ENCODE assay signal across 28 mouse cellular contexts in genomic region chr8:128445596-128445995, GRCm38 (mm10).
DNase-seq lines count a peak whose midpoint lies in the region; ATAC-seq and TF ChIP-seq lines count a peak whose summit lies in the region.
"Had no signal": no experiment of that assay in that cellular context is flagged by ENCODE, and none has a peak within 500 bp of the region (broad histone marks: within the 10 kb centered on the region; RNA-seq: fewer than 3 reads in every experiment).

No protein-coding gene starts in this region.

- peak overlapping the region; percentile 35; the same call in 1 of the 2 replicates for H3K9ac ChIP-seq in hindbrain, embryonic 13.5 days
- H3K9ac ChIP-seq in hindbrain, embryonic 11.5 days (ENCODE audit: low read depth, low read length), result no peak overlapping the region
- no peak overlapping the region for H3K9ac ChIP-seq in lung, embryonic 16.5 days (ENCODE audit: low read length)
- H3K9ac ChIP-seq: embryonic facial prominence, embryonic 15.5 days; forebrain, embryonic 15.5 days; heart, embryonic 15.5 days; limb, embryonic 12.5 days; liver, postnatal 0 days; midbrain, embryonic 15.5 days had no signal

- no peak overlapping the region for H3K4me2 ChIP-seq in hindbrain, embryonic 13.5 days
- H3K4me2 ChIP-seq in hindbrain, embryonic 11.5 days (replicated peaks; ENCODE audit: low read depth, low read length), result no peak overlapping the region
- H3K4me2 ChIP-seq in lung, embryonic 16.5 days (ENCODE audit: low read depth, low read length), result no peak overlapping the region
- H3K4me2 ChIP-seq: embryonic facial prominence, embryonic 15.5 days; forebrain, embryonic 15.5 days; heart, embryonic 15.5 days; limb, embryonic 12.5 days; liver, embryonic 11.5 days; midbrain, embryonic 15.5 days had no signal

- in situ Hi-C loops in Patski (cut with MboI; ENCODE audit: low pct_unique_long_range_greater_than_20kb), result no loop called here

- no peaks in the 10 kb centered on the region for H3K27me3 ChIP-seq in hindbrain, embryonic 13.5 days
- no peaks in the 10 kb centered on the region for H3K27me3 ChIP-seq in hindbrain, embryonic 11.5 days (ENCODE audit: control insufficient read depth, insufficient read depth, low read length)
- no peaks in the 10 kb centered on the region for H3K27me3 ChIP-seq in lung, embryonic 16.5 days (ENCODE audit: control insufficient read depth, insufficient read depth, low read depth, low read length)
- no peaks in the 10 kb centered on the region for H3K27me3 ChIP-seq in Patski
- H3K27me3 ChIP-seq in limb, embryonic 10.5 days (ENCODE audit: low read depth, poor library complexity, severe bottlenecking), result no peaks in the 10 kb centered on the region
- H3K27me3 ChIP-seq: embryonic facial prominence, embryonic 15.5 days; forebrain, embryonic 15.5 days; heart, embryonic 15.5 days; limb, embryonic 12.5 days; midbrain, embryonic 15.5 days had no signal

- H3K9me3 ChIP-seq in hindbrain, embryonic 13.5 days, result no peaks in the 10 kb centered on the region
- H3K9me3 ChIP-seq in hindbrain, embryonic 11.5 days (ENCODE audit: control insufficient read depth, low read length), result no peaks in the 10 kb centered on the region
- H3K9me3 ChIP-seq in lung, embryonic 16.5 days (ENCODE audit: control insufficient read depth, low read length), result no peaks in the 10 kb centered on the region
- H3K9me3 ChIP-seq in limb, embryonic 10.5 days (replicated peaks), result no peaks in the 10 kb centered on the region
- H3K9me3 ChIP-seq: embryonic facial prominence, embryonic 15.5 days; forebrain, embryonic 15.5 days; heart, embryonic 15.5 days; limb, embryonic 12.5 days; midbrain, embryonic 15.5 days had no signal

- CTCF ChIA-PET in Patski (lab: Charles Lee), result interaction anchor here (1.0 to 1.4 kb wide), 2 partner anchors 9 to 18 kb away, joined by 3 read pairs; no protein-coding TSS in a partner anchor

- peaks cover 20% of the 10 kb centered on the region for H3K4me1 ChIP-seq in hindbrain, embryonic 13.5 days (replicated peaks)
- no peaks in the 10 kb centered on the region for H3K4me1 ChIP-seq in hindbrain, embryonic 11.5 days (replicated peaks; ENCODE audit: control insufficient read depth, insufficient read depth, low read length)
- H3K4me1 ChIP-seq in lung, embryonic 16.5 days (replicated peaks; ENCODE audit: control insufficient read depth, insufficient read depth, low read length), result peaks cover 11% of the 10 kb centered on the region
- H3K4me1 ChIP-seq in limb, embryonic 10.5 days, result peaks cover 39% of the 10 kb centered on the region

- POLR2A ChIA-PET in Patski (lab: Charles Lee), result interaction anchor here (0.6 kb wide), 1 partner anchor 15 kb away, joined by 4 read pairs; no protein-coding TSS in a partner anchor

- TF ChIP-seq CTCF in Patski (IDR thresholded peaks at IDR 0.05), result no peak

- peaks cover 4% of the 10 kb centered on the region; the same call in 1 of the 2 replicates for H3K36me3 ChIP-seq in hindbrain, embryonic 13.5 days
- no peaks in the 10 kb centered on the region for H3K36me3 ChIP-seq in hindbrain, embryonic 11.5 days (ENCODE audit: control insufficient read depth, insufficient read depth, low read length)
- peaks cover 13% of the 10 kb centered on the region for H3K36me3 ChIP-seq in lung, embryonic 16.5 days (ENCODE audit: control insufficient read depth, insufficient read depth, low read length)
- peaks cover 30% of the 10 kb centered on the region for H3K36me3 ChIP-seq in limb, embryonic 10.5 days
- H3K36me3 ChIP-seq: embryonic facial prominence, embryonic 15.5 days; limb, embryonic 12.5 days; midbrain, embryonic 15.5 days had no signal

- 29% methylated on average over 4 of the region's 4 CpGs for WGBS in hindbrain, embryonic 13.5 days
- WGBS in hindbrain, embryonic 11.5 days, result 34% methylated on average over 4 of the region's 4 CpGs
- WGBS in lung, embryonic 16.5 days, result 44% methylated on average over 4 of the region's 4 CpGs
- 60% methylated on average over 4 of the region's 4 CpGs for WGBS in limb, embryonic 10.5 days

- no peak for DNase-seq in hindbrain, embryonic 11.5 days (ENCODE audit: low spot score)
- no peak for DNase-seq in lung, postnatal 25 days (ENCODE audit: low spot score)
- DNase-seq in Patski (ENCODE audit: low read depth, low spot score), result no peak
- DNase-seq in limb, embryonic 10.5 days (ENCODE audit: low spot score), result no peak
- no peak for DNase-seq in urinary bladder, postnatal 36 days (ENCODE audit: low spot score in 2 of 2)
- DNase-seq: adrenal gland, adult 8-10 months; cerebellum, adult 18-20 months; cerebellum, postnatal 25 days; gastrocnemius, postnatal 25 days; heart, postnatal 4 days; kidney, adult 18-20 months; kidney, postnatal 14 days; layer of hippocampus, postnatal 36 days; liver, postnatal 0 days; right cerebral cortex, postnatal 25 days; spleen, adult 18-20 months had no signal

- peak overlapping the region; percentile 23; the same call in 1 of the 2 replicates for H3K27ac ChIP-seq in hindbrain, embryonic 13.5 days
- H3K27ac ChIP-seq in hindbrain, embryonic 11.5 days (ENCODE audit: low read depth, low read length), result no peak overlapping the region
- H3K27ac ChIP-seq in lung, embryonic 16.5 days (ENCODE audit: low read length), result peak overlapping the region; percentile 72
- peak overlapping the region; percentile 62 for H3K27ac ChIP-seq in limb, embryonic 10.5 days
- H3K27ac ChIP-seq: embryonic facial prominence, embryonic 15.5 days; forebrain, embryonic 15.5 days; heart, embryonic 15.5 days; limb, embryonic 12.5 days; macrophage; midbrain, embryonic 15.5 days had no signal

- ATAC-seq in hindbrain, embryonic 13.5 days (ENCODE audit: low FRiP score), result no peak
- no peak for ATAC-seq in hindbrain, embryonic 11.5 days (ENCODE audit: low FRiP score)
- ATAC-seq in lung, embryonic 16.5 days (ENCODE audit: low read depth), result no peak
- ATAC-seq in Patski, result peak; percentile 51
- ATAC-seq: activated CD4-positive, CD25-positive, alpha-beta regulatory T cell, adult 4 months; forebrain, embryonic 15.5 days; inflammation-experienced regulatory T-cells, adult 6 months; liver, postnatal 0 days; midbrain, embryonic 15.5 days had no signal

- H3K4me3 ChIP-seq in hindbrain, embryonic 13.5 days, result no peak overlapping the region
- H3K4me3 ChIP-seq in hindbrain, embryonic 11.5 days (ENCODE audit: low read depth, low read length), result no peak overlapping the region
- H3K4me3 ChIP-seq in lung, embryonic 16.5 days (ENCODE audit: low read length), result no peak overlapping the region
- H3K4me3 ChIP-seq in limb, embryonic 10.5 days, result no peak overlapping the region
- H3K4me3 ChIP-seq: embryonic facial prominence, embryonic 15.5 days; forebrain, embryonic 15.5 days; heart, embryonic 15.5 days; limb, embryonic 12.5 days; midbrain, embryonic 15.5 days; myocyte had no signal
